Mouse (Mus musculus) CD4-positive naive resting alpha-beta T cell, adult 76 days (primary cell): Measurements from ENCODE around the gene Fam213b. TPM values are rescaled to one million over a fixed set of nuclear protein-coding genes. Genes with fewer than 3 reads are reported as not detected.

Source experiments
- total RNA-seq: library from RNA; stranded (reverse); gene quantifications from one replicate; pipeline ENCODE4 v1.2.4, GENCODE M21; 2023

The Fam213b gene
- total RNA-seq: 1.3 TPM

DNA sequence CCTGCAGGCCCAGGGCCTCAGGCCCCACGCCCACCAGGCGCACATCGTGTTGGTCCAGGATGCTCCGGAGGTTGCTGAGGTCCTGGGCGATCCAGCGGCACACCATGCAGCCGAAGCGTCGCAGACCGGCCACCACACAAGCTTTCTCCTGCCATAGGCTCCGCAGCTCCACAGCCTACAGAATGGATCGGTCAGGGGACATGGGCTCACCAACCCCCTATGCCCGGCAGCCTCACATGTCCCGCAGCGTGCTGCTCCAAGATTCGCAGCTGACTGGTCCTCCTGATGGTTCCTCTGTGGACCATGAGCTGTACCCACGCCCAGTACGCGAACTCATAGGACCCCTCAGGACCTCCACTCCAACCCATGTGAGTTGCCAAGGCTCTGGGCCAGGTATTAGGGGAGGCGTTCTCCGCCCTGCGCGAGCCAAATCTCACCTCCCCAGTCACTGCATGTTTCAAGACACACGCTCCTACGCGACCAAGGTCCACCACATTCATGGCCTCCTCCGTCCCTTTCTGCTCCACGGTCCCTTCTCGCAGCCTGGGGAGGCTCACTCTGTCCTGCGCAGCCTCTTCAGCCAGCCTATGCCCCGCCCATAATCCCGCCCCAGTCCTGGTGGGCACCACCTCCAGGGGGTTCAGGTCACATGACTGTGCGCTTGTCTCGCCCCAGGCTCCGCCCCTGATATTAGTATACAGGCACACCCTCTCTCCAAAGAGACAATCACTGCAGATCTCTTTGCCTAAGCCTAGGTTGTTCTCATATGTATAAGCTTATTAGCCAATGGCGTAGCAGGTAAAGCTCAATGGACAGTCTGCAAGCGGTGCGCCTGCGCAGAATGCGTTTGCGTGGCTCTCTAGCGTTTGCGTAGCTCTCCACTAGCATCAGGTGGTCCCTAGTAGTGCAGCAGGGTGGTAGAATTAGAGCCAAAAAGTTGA lies at the start of gene Fam213b:
TSS of gene Fam213b (minus strand) at position 630 of the 941 bp plus-strand sequence.

DNA sequence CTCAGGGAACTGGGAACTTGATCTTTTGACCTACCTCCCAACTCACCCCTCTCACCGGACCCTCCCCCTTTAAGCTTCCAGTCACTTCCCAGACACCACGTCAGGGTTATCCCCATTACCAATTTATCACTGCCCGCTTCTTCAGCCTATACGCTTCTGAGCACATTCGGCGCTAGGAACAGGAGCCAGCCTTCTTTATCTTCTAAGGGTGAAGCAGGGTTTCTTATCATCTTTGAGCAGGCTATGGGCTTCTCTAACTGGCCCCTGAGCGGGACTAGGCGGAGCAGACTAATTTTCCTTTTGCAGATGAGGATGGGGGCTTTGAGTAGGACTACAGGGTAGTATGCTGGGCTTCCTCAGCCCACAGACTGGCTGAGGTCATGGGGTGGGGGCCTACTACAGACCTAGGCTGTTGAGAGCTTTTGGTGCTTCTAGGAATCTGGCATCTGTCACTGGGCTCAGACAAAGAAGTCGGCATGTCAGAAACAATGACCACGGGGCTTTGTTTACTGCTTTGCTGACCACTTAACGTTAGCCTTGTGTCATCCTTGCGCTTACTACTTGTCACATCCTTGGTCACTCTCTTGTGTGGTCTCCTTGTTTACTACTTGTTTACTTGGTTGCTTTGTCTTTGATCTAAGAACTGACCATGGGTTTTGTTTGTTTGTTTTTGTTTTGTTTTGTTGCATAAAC lies 29.6 kb upstream of the Fam213b start, which contains the start of gene Tnfrsf14:
TSS of gene Tnfrsf14 (minus strand) at position 169 of the 693 bp plus-strand sequence.

DNA sequence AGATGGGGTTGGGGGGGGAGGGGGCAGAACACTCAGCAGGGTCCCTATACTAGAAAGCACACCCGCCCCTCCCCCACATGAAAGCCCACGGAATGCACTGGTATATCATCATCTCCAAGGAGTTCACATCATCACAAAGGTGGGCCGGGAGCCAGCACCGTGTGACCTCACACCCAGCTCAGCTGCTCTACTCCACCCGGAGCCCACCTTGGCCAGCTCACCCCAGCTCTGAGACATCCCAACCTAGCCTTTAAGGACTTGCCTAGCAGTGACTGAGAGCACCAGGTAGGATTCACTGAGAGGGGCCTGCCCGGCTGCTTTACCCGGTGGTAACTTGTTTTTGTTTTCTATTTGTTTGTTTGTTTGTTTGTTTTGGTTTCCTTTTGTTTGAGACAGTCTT lies 29.5 kb downstream of the Fam213b start, which contains the start of gene Mmel1:
TSS of gene Mmel1 (plus strand) at position 146 of the 400 bp plus-strand sequence.

Other genes with a start within 250 kb of the Fam213b start
- gene Actrt2, start 231.3 kb downstream of the Fam213b start, total RNA-seq: not detected
- gene Ttc34, start 61.7 kb downstream of the Fam213b start, total RNA-seq: not detected
- gene Mmel1, start 29.6 kb downstream of the Fam213b start, total RNA-seq: not detected
- gene Tnfrsf14, start 29.4 kb upstream of the Fam213b start, total RNA-seq: 120 TPM
- 1.2 TPM for gene Hes5, start 61.8 kb upstream of the Fam213b start, total RNA-seq
- gene Pank4, start 65.0 kb upstream of the Fam213b start, total RNA-seq: 115 TPM
- gene Plch2, start 157.6 kb upstream of the Fam213b start, total RNA-seq: 0.59 TPM
- gene Pex10, start 167.9 kb upstream of the Fam213b start, total RNA-seq: 9.3 TPM
- 57.2 TPM for gene Rer1, start 187.2 kb upstream of the Fam213b start, total RNA-seq
- gene Morn1, start 187.4 kb upstream of the Fam213b start, total RNA-seq: 3.1 TPM